Mouse (Mus musculus) hindbrain, embryonic 14.5 days (tissue): Measurements from ENCODE around the gene Ephb3. TPM values are rescaled to one million over a fixed set of nuclear protein-coding genes. Genes with fewer than 3 reads are reported as not detected.

ENCODE experiments used
- ATAC-seq: fragments of 200-750 bp; cut with Nextera tagmentation; 2 replicates; pipeline ENCODE4 v1.8.0; 2017; ENCODE audit warnings: moderate number of reproducible peaks, mild to moderate bottlenecking, moderate TSS enrichment, moderate library complexity; ENCODE audit not compliant: low FRiP score
- DNase-seq: peaks from one replicate; pipeline ENCODE4 v3.0.0-alpha.2; 2015; ENCODE audit warnings: low spot score
- H3K27ac ChIP-seq: fragments of 300-500 bp; sonication (generic); 2 replicates; pipeline ENCODE4 v1.5.1; 2014; ENCODE audit warnings: mild to moderate bottlenecking, moderate library complexity
- H3K27me3 ChIP-seq: fragments of 300-500 bp; sonication (generic); 2 replicates; pipeline ENCODE4 v1.6.1; 2014; ENCODE audit warnings: mild to moderate bottlenecking, low read length, mixed read lengths; ENCODE audit not compliant: control insufficient read depth, insufficient read depth
- H3K36me3 ChIP-seq: fragments of 300-500 bp; sonication (generic); replicated peaks from 2 replicates; pipeline ENCODE4 v1.6.1; 2014; ENCODE audit not compliant: control insufficient read depth, insufficient read depth
- H3K4me1 ChIP-seq: fragments of 300-500 bp; sonication (generic); replicated peaks from 2 replicates; pipeline ENCODE4 v1.6.1; 2014; ENCODE audit warnings: antibody characterized with exemption, low read length, mixed read lengths; ENCODE audit not compliant: control insufficient read depth, insufficient read depth
- H3K4me2 ChIP-seq: fragments of 300-500 bp; sonication (generic); replicated peaks from 2 replicates; pipeline ENCODE4 v1.6.1; 2014; ENCODE audit warnings: mild to moderate bottlenecking, moderate library complexity
- H3K4me3 ChIP-seq: fragments of 300-500 bp; sonication (generic); replicated peaks from 2 replicates; pipeline ENCODE4 v1.5.1; 2014; ENCODE audit warnings: mild to moderate bottlenecking, low read length
- H3K9ac ChIP-seq: fragments of 300-500 bp; sonication (generic); 2 replicates; pipeline ENCODE4 v1.6.1; 2014
- H3K9me3 ChIP-seq: fragments of 300-500 bp; sonication (generic); 2 replicates; pipeline ENCODE4 v1.6.1; 2016; ENCODE audit warnings: low read length; ENCODE audit not compliant: control insufficient read depth
- WGBS: fragments of 180-500 bp; shearing (Covaris S2); extraction: QIAGEN DNeasy Blood & Tissue Kit; methylation state at CpG from one replicate; pipeline ENCODE4 v1.1.7; 2014; 5-methylcytosine and 5-hydroxymethylcytosine counted together
- polyA plus RNA-seq: library from polyadenylated mRNA; unstranded; fragments of >200 nt; fragmentation: Nextera tagmentation; extraction: Ambion mirVana; gene quantifications from 2 replicates; pipeline ENCODE4 v1.2.1, GENCODE M21; 2014

The Ephb3 gene
- polyA plus RNA-seq, 1 experiment from 2014 or later: 11.9 TPM

DNA sequence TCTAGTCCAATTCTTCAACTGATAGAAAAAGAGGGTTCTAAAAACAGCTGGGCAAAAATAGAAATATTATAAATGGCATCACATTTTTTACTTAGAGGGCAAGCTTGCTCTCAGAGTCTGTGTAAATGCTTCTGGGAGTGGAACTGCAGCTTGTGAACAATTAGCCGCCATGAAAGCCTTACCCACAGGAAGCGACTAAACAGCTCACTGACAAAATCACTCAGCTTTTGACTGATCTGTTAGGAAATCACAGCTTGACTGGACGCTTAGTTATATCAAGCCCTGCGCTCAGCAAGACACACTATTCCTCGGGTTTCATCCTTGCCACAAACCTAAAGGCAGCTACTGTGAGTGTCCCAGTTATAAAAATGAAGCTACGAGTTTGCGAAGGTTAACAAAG, 17.0 kb upstream of the Ephb3 start:
- H3K36me3 ChIP-seq: no peaks in the 10 kb centered on the region
- no peak for DNase-seq
- H3K27me3 ChIP-seq: no peaks in the 10 kb centered on the region
- no peak overlapping the region for H3K4me2 ChIP-seq
- H3K4me3 ChIP-seq: no peak overlapping the region
- WGBS: 45% methylated on average over 7 of the region's 7 CpGs
- H3K27ac ChIP-seq: 0 out of 2 replicates have a peak overlapping the region, but pooled peaks have one; percentile 3
- H3K9ac ChIP-seq: no peak overlapping the region
- H3K4me1 ChIP-seq: peaks cover 7% of the 10 kb centered on the region; the same call in 1 of the 2 replicates
- no peaks in the 10 kb centered on the region for H3K9me3 ChIP-seq
- ATAC-seq: no peak

DNA sequence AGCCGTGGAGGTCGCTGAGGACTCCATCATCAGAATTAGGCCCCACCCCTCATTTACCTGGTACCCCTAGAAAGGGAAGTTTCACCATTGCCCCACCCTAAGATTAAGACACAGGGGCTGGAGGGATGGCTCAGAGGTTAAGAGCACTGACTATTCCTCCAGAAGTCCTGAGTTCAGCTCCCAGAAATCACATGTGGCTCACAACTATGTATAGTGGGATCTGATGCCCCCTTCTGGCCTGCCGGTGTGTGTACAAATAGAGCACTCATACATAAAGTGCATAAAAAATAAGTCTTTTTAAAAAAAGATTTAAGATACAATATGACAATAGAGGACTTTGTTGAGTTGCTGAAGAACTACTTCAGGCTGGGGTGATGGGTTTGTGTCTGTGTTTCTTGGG, 16.2 kb upstream of the Ephb3 start:
- no peak overlapping the region for H3K9ac ChIP-seq
- DNase-seq (no peak), ATAC-seq (no peak)
- H3K4me2 ChIP-seq: no peak overlapping the region
- WGBS: 79% methylated on average over 3 of the region's 3 CpGs
- H3K9me3 ChIP-seq: no peaks in the 10 kb centered on the region
- no peak overlapping the region for H3K4me3 ChIP-seq
- H3K4me1 ChIP-seq: peaks cover 7% of the 10 kb centered on the region; the same call in 1 of the 2 replicates
- no peaks in the 10 kb centered on the region for H3K27me3 ChIP-seq
- no peak overlapping the region for H3K27ac ChIP-seq
- H3K36me3 ChIP-seq: no peaks in the 10 kb centered on the region

- Histone ChIP-seq H3K4me3 (no peak overlapping the region), H3K36me3 (no peaks in the 10 kb centered on the region), H3K27me3 (no peaks in the 10 kb centered on the region)
Observed at GRCm38 (mm10) chr16:21191569-21191968, 13.0 kb upstream of the Ephb3 start.

DNA sequence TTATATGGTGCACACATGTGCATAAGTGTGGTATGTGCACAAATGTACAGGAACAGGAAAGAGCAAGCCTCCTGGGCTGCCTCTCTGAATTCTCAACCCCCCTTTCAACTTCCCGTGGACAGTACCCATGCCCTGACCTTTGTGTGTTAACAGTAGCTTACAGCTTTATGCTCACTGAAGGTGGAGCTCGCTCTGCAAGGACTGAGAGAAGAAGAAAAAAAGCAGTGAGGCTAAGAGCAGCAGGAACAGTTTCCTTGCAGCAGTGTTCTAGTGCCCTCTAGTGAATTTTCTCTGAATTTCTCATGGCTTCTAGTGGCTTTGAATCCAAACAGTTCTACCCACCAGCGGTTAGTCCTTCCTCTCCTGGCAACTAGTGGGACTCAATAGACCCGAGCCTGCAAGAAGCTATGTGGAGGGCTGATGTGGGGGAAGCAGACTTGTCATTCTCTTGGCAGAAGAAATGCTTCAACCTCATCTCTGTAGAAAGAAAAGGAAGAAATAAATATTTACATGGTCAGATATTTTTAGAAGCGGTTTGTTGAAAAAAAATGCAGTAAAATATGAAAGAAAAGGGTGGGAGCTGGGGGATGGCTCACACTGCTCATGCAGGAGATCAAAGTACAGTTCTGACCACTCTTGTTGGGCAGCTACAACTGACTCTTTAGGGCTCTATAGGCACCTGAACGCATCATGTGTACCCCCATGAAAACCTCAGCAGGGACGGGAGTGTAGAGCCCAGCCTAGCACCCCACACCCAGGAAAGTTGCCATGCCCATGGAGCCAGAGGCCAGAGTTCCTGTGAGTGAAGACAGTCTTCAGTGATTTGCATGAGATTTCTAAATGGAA, 11.8 kb upstream of the Ephb3 start:
- H3K9me3 ChIP-seq: no peaks in the 10 kb centered on the region
- H3K4me2 ChIP-seq: no peak overlapping the region
- whole genome bisulfite sequencing: 41% methylated on average over 7 of the region's 7 CpGs

More at GRCm38 (mm10) chr16:21191569-21191968, 13.0 kb upstream of the Ephb3 start:
- Histone ChIP-seq H3K4me1 (peaks cover 7% of the 10 kb centered on the region; the same call in 1 of the 2 replicates), H3K9ac (no peak overlapping the region), H3K27ac (no peak overlapping the region), H3K9me3 (no peaks in the 10 kb centered on the region), H3K4me2 (no peak overlapping the region)
- DNase-seq (no peak), ATAC-seq (no peak)
- WGBS: 59% methylated on average over 14 of the region's 14 CpGs

GRCm38 (mm10) chr16:21194182-21194581, 10.4 kb upstream of the Ephb3 start:
- Histone ChIP-seq H3K4me2 (no peak overlapping the region), H3K4me1 (no peaks in the 10 kb centered on the region), H3K9me3 (no peaks in the 10 kb centered on the region), H3K9ac (no peak overlapping the region), H3K27me3 (no peaks in the 10 kb centered on the region), H3K4me3 (no peak overlapping the region), H3K27ac (no peak overlapping the region), H3K36me3 (no peaks in the 10 kb centered on the region)
- ATAC-seq: no peak
- no peak for DNase-seq
- WGBS: 90% methylated on average over 12 of the region's 12 CpGs

More for the DNA sequence above, 11.8 kb upstream of the Ephb3 start:
- no peaks in the 10 kb centered on the region for H3K36me3 ChIP-seq
- no peak overlapping the region for H3K9ac ChIP-seq
- no peak overlapping the region for H3K4me3 ChIP-seq
- DNase-seq (peak; percentile 93), ATAC-seq (peak; percentile 74)
- H3K27me3 ChIP-seq: no peaks in the 10 kb centered on the region
- no peaks in the 10 kb centered on the region; the same call in 1 of the 2 replicates for H3K4me1 ChIP-seq
- no peak overlapping the region for H3K27ac ChIP-seq

DNA sequence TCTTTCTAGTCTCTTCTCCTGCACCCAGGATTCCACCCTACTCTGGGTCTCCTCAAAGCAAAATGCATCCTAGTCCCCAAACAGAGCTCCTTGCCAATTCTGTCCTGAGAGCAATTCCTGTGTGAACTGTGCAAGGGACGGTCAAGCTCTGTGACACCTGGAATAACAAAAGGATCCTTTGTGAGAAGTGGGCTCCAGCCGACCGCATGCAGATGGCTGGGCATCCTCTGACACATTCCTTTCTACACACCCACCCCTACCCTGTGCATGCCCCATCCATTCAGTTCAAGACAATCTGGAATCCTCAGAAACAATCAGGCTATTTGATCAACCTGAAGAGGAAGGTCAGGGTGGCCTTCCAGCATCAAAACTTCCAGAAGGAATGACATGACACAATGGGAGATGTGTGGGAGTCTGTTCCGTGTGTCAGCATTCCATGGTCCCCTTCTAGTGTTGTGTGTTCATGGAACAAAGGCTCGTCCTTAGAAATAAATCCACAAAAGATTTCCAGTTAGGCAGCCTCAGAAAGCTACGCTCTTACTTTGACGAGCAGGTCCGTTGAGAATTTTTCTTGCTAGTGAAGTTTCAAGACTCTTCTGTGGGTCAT, 9.2 kb upstream of the Ephb3 start:
- WGBS: 50% methylated on average over 8 of the region's 8 CpGs
- ATAC-seq: no peak
- Histone ChIP-seq H3K4me2 (no peak overlapping the region), H3K9me3 (no peaks in the 10 kb centered on the region), H3K4me1 (no peaks in the 10 kb centered on the region), H3K36me3 (no peaks in the 10 kb centered on the region), H3K27ac (no peak overlapping the region), H3K9ac (no peak overlapping the region), H3K4me3 (no peak overlapping the region), H3K27me3 (no peaks in the 10 kb centered on the region)
- no peak for DNase-seq

GRCm38 (mm10) chr16:21196576-21196975, 8.0 kb upstream of the Ephb3 start:
- DNase-seq: no peak
- ATAC-seq: no peak
- H3K36me3 ChIP-seq: no peaks in the 10 kb centered on the region
- no peak overlapping the region for H3K27ac ChIP-seq
- no peak overlapping the region for H3K9ac ChIP-seq
- H3K4me1 ChIP-seq: no peaks in the 10 kb centered on the region
- WGBS: 94% methylated on average over 3 of the region's 3 CpGs
- H3K9me3 ChIP-seq: no peaks in the 10 kb centered on the region
- no peak overlapping the region for H3K4me3 ChIP-seq
- no peaks in the 10 kb centered on the region for H3K27me3 ChIP-seq
- no peak overlapping the region for H3K4me2 ChIP-seq

- no peak overlapping the region for H3K4me3 ChIP-seq
- no peaks in the 10 kb centered on the region for H3K4me1 ChIP-seq
- H3K9ac ChIP-seq: no peak overlapping the region
- 91% methylated on average over 4 of the region's 4 CpGs for WGBS
- H3K27ac ChIP-seq: no peak overlapping the region
- H3K4me2 ChIP-seq: no peak overlapping the region
- H3K36me3 ChIP-seq: no peaks in the 10 kb centered on the region
- ATAC-seq: no peak
- no peak for DNase-seq
- no peaks in the 10 kb centered on the region for H3K9me3 ChIP-seq
- H3K27me3 ChIP-seq: no peaks in the 10 kb centered on the region
Observed at GRCm38 (mm10) chr16:21197542-21197941, 7.0 kb upstream of the Ephb3 start.

GRCm38 (mm10) chr16:21198006-21198405, 6.5 kb upstream of the Ephb3 start:
- WGBS: 85% methylated on average over 7 of the region's 7 CpGs

More at GRCm38 (mm10) chr16:21198006-21198405, 6.5 kb upstream of the Ephb3 start:
- Histone ChIP-seq H3K4me1 (no peaks in the 10 kb centered on the region), H3K36me3 (no peaks in the 10 kb centered on the region), H3K4me2 (no peak overlapping the region), H3K27ac (no peak overlapping the region), H3K9me3 (no peaks in the 10 kb centered on the region), H3K9ac (no peak overlapping the region), H3K27me3 (no peaks in the 10 kb centered on the region), H3K4me3 (no peak overlapping the region)
- ATAC-seq (no peak), DNase-seq (no peak)
